Mouse (Mus musculus) hindbrain, embryonic 11.5 days (tissue): ENCODE results near the gene Dyrk4. TPM values are rescaled to one million over a fixed set of nuclear protein-coding genes. Genes with fewer than 3 reads are reported as not detected.

Experiments used
- ATAC-seq: fragments of 200-750 bp; cut with Nextera tagmentation; 2 replicates; pipeline ENCODE4 v1.8.0; 2017; ENCODE audit warnings: mild to moderate bottlenecking, moderate TSS enrichment, moderate library complexity; ENCODE audit not compliant: low FRiP score
- DNase-seq: peaks from one replicate; pipeline ENCODE4 v3.0.0-alpha.2; 2015; ENCODE audit warnings: low spot score
- H3K27ac ChIP-seq: fragments of 300-500 bp; sonication (generic); 2 replicates; pipeline ENCODE4 v1.5.1; 2014; ENCODE audit warnings: mild to moderate bottlenecking, low read depth, low read length
- H3K27me3 ChIP-seq: fragments of 300-500 bp; sonication (generic); 2 replicates; pipeline ENCODE4 v1.6.1; 2014; ENCODE audit warnings: mild to moderate bottlenecking, low read length, moderate library complexity, mixed read lengths; ENCODE audit not compliant: control insufficient read depth, insufficient read depth
- H3K36me3 ChIP-seq: fragments of 300-500 bp; sonication (generic); 2 replicates; pipeline ENCODE4 v1.6.1; 2014; ENCODE audit warnings: mild to moderate bottlenecking, low read length, moderate library complexity, mixed read lengths; ENCODE audit not compliant: control insufficient read depth, insufficient read depth
- H3K4me1 ChIP-seq: fragments of 300-500 bp; sonication (generic); replicated peaks from 2 replicates; pipeline ENCODE4 v1.6.1; 2014; ENCODE audit warnings: low read length, mixed read lengths; ENCODE audit not compliant: control insufficient read depth, insufficient read depth
- H3K4me2 ChIP-seq: fragments of 300-500 bp; sonication (generic); replicated peaks from 2 replicates; pipeline ENCODE4 v1.6.1; 2014; ENCODE audit warnings: mild to moderate bottlenecking, low read depth, low read length
- H3K4me3 ChIP-seq: fragments of 300-500 bp; sonication (generic); 2 replicates; pipeline ENCODE4 v1.5.1; 2014; ENCODE audit warnings: low read depth, low read length
- H3K9ac ChIP-seq: fragments of 300-500 bp; sonication (generic); 2 replicates; pipeline ENCODE4 v1.6.1; 2014; ENCODE audit warnings: low read depth, low read length
- H3K9me3 ChIP-seq: fragments of 300-500 bp; sonication (generic); 2 replicates; pipeline ENCODE4 v1.6.1; 2016; ENCODE audit warnings: low read length; ENCODE audit not compliant: control insufficient read depth
- WGBS: fragments of 180-500 bp; shearing (Covaris S2); extraction: QIAGEN DNeasy Blood & Tissue Kit; methylation state at CpG from one replicate; pipeline ENCODE4 v1.1.7; 2014; 5-methylcytosine and 5-hydroxymethylcytosine counted together
- polyA plus RNA-seq: library from polyadenylated mRNA; unstranded; fragments of >200 nt; fragmentation: Nextera tagmentation; extraction: Ambion mirVana; gene quantifications from 2 replicates; pipeline ENCODE4 v1.2.1, GENCODE M21; 2014

Dyrk4 gene
- polyA plus RNA-seq, 1 experiment from 2014 or later = not detected

DNA sequence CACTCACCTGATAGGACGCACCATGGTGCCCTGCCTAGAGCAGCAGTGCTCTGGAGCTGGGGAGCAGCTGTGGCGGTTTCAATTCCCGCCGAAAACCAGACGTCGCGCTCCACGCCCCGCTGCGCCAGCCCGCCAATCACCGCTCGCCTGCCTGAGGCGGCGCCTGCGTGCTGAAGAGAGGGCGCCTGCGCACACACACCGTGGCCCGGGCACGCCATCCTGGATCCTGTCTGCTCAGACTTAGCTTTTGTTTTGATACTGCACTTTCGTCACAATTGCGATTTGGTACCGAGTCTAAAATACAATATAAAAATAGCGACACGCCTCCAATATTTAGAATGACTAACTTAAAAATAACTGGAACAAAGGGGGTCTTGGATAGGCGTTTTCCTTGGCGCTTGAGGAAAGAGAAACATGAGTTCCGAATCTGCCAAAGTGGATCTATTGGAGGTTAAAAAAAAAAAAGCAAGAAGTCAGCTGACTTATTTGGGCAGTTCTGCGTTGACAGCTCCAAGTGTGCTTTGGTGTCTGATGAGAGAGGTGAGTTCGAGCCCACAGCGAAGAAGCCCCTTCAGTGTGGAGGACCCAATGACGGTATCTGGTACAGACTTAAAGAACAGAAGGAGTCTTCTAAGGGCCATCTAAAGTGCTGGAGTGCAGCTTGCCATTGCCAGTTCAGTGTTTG, 18.0 kb upstream of the Dyrk4 start, which contains the start of the genes Rad51ap1 and D6Wsu163e:
TSS of gene Rad51ap1 (minus strand) at position 101 of the 685 bp plus-strand sequence.
TSS of gene D6Wsu163e (plus strand) at position 476 of the 685 bp plus-strand sequence.
- DNase-seq (peak; percentile 94), ATAC-seq (peak; percentile 98)
- Histone ChIP-seq H3K27ac (no peak within 1 kb of the TSS), H3K4me3 (peak within 1 kb of the TSS; percentile 64), H3K9me3 (no peaks in the 10 kb centered on the region), H3K4me2 (peak within 1 kb of the TSS; percentile 58), H3K36me3 (0 out of 2 replicates have a peak, but pooled peaks cover 2% of the 10 kb centered on the region), H3K4me1 (no peaks in the 10 kb centered on the region), H3K27me3 (no peaks in the 10 kb centered on the region), H3K9ac (peak within 1 kb of the TSS; percentile 71)
- 0% methylated on average over 33 of the region's 33 CpGs for WGBS

DNA sequence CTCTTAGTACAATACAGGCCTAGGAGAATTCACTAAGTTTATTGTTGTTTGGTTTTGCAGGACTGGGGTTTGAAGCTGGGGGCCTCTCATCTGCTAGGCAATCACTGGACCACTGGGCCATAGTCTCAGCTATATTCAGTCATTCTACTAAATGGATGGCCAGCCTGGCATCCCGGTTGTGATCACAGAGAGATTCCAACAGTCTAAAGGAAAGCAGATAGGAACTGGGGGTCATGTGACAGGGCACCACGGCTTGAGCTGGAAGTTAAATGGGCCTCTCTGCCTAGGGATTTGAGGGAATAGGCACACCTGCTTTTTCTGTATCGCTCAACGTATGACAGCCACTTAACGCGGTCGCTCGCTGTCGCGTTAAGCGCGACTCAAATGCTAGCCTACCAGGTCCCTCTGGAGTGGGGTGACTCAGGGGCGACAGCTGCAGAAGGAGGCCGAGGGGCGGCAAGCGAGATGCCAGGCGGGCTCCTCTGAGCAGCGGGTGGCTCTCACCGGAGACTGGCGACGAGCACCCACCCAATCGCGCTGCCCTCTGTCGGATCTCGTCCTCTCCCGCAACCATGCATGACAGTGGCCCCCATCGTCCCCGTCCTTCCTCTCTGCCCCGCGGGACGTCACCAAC, 17.3 kb upstream of the Dyrk4 start:
- WGBS = under 1% methylated on average over 31 of the region's 31 CpGs
- no peak for ATAC-seq
- Histone ChIP-seq H3K4me2 (peak overlapping the region; percentile 58), H3K27me3 (no peaks in the 10 kb centered on the region), H3K9ac (peak overlapping the region; percentile 71), H3K9me3 (no peaks in the 10 kb centered on the region), H3K4me3 (peak overlapping the region; percentile 64), H3K27ac (no peak overlapping the region), H3K4me1 (no peaks in the 10 kb centered on the region), H3K36me3 (0 out of 2 replicates have a peak, but pooled peaks cover 2% of the 10 kb centered on the region)
- no peak for DNase-seq

DNA sequence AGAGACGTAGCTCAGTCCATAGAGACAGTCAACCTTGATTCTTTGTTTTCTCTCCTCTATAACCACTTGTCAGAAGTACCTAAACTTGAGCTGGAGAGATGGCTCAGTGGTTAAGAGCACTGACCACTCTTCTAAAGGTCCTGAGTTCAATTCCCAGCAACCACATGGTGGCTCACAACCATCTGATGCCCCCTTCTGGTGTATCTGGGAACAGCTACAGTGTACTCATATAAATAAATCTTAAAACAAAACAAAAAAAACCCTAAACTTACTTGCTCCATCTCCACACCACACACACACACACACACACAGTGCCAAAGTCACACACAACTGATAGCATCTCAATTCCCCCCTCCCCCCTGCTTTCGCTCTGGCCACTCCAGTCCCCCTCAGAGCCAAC, 16.4 kb upstream of the Dyrk4 start:
- Histone ChIP-seq H3K4me2 (peak overlapping the region; percentile 58), H3K36me3 (peaks cover 2% of the 10 kb centered on the region; the same call in 1 of the 2 replicates), H3K27me3 (no peaks in the 10 kb centered on the region), H3K9ac (no peak overlapping the region), H3K9me3 (no peaks in the 10 kb centered on the region), H3K27ac (no peak overlapping the region), H3K4me3 (peak overlapping the region; percentile 64), H3K4me1 (no peaks in the 10 kb centered on the region)
- ATAC-seq (no peak), DNase-seq (no peak)
- 83% methylated on average over 2 of the region's 2 CpGs for whole genome bisulfite sequencing

DNA sequence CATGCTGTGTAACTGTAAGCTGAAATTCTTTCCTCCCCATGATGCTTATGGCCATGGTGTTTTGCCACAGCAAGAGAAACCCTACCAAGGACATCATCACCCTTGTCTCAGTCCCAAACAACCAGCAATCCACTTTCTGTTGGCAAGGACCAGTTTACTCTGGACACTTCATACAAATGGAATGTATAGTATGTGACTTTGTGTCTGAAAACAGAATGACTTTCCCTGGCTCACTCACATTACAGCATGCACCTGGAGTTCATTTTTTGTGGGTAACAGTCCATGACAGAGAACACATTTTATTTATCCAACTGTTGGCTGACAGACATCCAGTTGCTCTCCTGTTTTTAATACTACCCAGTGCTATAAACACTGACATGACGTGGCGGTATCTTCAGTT, 11.3 kb upstream of the Dyrk4 start:
- 91% methylated on average over 2 of the region's 2 CpGs for WGBS
- Histone ChIP-seq H3K27ac (no peak overlapping the region), H3K9me3 (no peaks in the 10 kb centered on the region), H3K9ac (no peak overlapping the region), H3K4me3 (no peak overlapping the region), H3K36me3 (peaks cover 2% of the 10 kb centered on the region; the same call in 1 of the 2 replicates), H3K4me2 (no peak overlapping the region), H3K27me3 (no peaks in the 10 kb centered on the region), H3K4me1 (no peaks in the 10 kb centered on the region)
- ATAC-seq (no peak), DNase-seq (no peak)

DNA sequence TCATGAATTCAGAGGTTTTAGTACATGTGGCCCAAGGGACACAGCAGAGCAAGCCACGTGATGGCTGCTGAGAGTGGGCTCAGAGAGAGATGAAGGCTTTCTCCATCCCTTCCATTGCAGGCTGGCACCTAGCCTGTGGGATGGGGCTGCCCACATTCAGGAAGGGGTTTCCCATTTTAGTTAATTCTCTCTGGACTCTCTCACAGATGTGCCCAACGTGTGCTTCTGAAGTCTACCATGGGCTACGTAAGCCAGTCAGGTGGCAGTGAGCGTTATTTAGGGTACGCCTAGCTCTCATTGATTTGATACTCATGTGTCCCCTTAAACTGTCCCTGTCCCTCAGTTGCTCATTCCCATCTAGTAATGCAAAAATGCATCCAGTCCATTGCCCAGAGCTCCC, 6.7 kb downstream of the Dyrk4 start:
- WGBS = 77% methylated on average over 5 of the region's 5 CpGs
- no peak for DNase-seq
- ATAC-seq = no peak
- no peak overlapping the region for H3K9ac ChIP-seq
- no peak overlapping the region for H3K4me3 ChIP-seq
- H3K4me1 ChIP-seq = no peaks in the 10 kb centered on the region
- H3K9me3 ChIP-seq = no peaks in the 10 kb centered on the region
- no peak overlapping the region for H3K4me2 ChIP-seq
- no peak overlapping the region for H3K27ac ChIP-seq
- no peaks in the 10 kb centered on the region for H3K27me3 ChIP-seq
- no peaks in the 10 kb centered on the region for H3K36me3 ChIP-seq

DNA sequence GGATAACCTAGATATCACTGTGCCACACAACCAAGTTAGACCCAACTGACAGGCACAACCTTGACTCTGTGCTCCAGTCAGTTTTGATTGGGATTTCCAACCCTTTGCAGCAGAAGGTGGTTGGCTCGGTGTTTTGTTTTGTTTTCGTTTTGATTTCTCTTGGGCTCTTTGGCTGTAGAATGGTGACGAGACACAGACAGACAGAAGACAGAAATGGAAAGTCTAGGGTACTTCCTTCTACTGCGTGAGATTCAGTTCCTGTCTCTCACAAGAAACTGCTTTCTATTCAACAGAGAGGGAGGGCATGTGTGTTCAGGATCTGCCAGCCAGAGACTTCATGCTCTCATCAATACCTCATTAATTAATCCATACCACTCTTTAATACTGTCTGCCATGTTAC, 10.9 kb downstream of the Dyrk4 start:
- Histone ChIP-seq H3K9ac (no peak overlapping the region), H3K27me3 (no peaks in the 10 kb centered on the region), H3K4me2 (no peak overlapping the region), H3K9me3 (no peaks in the 10 kb centered on the region), H3K4me1 (no peaks in the 10 kb centered on the region), H3K4me3 (no peak overlapping the region), H3K36me3 (no peaks in the 10 kb centered on the region), H3K27ac (no peak overlapping the region)
- WGBS = 80% methylated on average over 4 of the region's 4 CpGs
- ATAC-seq (no peak), DNase-seq (no peak)

DNA sequence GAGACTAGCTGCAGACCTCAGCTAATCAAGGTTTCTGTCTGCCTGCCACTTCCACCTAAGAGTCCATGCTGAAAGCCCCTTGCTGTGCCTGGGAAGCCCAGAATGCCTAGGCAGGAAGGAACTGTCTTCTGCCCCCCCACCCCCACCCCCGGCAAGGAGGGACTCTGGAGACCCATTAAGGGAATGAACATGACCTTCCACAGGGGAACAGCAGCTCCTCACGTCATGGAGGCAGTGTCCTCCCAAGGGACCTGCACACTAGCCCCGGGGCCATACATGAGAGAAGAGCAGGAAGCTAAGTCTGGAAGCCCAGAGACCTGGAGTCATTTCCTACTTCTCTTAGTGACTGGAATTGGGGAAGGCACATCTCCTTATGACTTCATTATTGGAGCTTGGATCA, 13.8 kb downstream of the Dyrk4 start:
- 61% methylated on average over 3 of the region's 3 CpGs for WGBS
- Histone ChIP-seq H3K9me3 (no peaks in the 10 kb centered on the region), H3K4me2 (no peak overlapping the region), H3K27ac (no peak overlapping the region), H3K4me3 (no peak overlapping the region), H3K27me3 (no peaks in the 10 kb centered on the region), H3K4me1 (no peaks in the 10 kb centered on the region), H3K9ac (no peak overlapping the region), H3K36me3 (no peaks in the 10 kb centered on the region)
- no peak for DNase-seq
- no peak for ATAC-seq

DNA sequence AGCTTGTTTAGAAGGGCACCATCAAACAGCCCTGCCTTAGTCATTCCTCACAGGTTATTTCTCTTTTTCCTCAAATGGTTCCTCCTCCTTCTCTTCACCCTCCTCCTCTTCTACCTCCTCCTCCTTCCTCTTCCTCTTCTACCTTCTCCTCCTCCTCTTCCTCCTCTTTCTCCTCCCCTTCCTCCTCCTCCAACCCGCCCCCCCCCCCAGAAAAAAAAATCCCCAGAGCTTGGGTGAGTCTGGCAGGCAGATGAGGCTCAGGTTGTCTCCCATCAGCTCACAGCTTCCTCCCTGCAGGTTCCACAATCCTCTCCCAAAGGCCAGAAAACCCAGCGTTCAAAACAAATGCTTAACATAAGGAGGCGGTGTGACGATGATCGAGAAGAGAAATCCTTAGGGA, 14.3 kb downstream of the Dyrk4 start:
- Histone ChIP-seq H3K27me3 (no peaks in the 10 kb centered on the region), H3K4me3 (no peak overlapping the region), H3K9ac (no peak overlapping the region), H3K36me3 (no peaks in the 10 kb centered on the region), H3K27ac (no peak overlapping the region), H3K4me1 (no peaks in the 10 kb centered on the region), H3K9me3 (no peaks in the 10 kb centered on the region), H3K4me2 (no peak overlapping the region)
- ATAC-seq (no peak), DNase-seq (no peak)
- 79% methylated on average over 4 of the region's 5 CpGs for WGBS

DNA sequence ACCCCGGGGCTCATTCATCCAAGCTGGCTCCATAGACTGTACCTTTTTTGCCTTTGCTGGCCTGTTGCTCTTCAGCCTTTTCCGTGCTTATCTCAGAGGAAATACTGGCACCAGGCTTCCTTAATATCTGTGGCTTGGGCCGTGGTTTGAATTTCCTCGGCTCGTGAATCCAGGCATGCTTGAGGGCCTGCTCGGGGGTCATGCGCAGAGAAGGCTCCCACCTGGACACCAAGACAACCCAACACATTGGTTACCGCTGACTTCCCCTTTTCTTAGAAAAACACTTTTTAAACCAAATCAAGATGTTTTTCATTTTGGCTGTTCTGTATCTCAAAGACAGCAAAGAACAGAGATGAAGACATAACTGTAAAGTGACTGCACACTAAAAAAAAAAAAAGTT, 44.5 kb downstream of the Dyrk4 start:
- Histone ChIP-seq H3K4me2 (no peak overlapping the region), H3K4me1 (no peaks in the 10 kb centered on the region), H3K36me3 (no peaks in the 10 kb centered on the region), H3K9me3 (no peaks in the 10 kb centered on the region), H3K27ac (no peak overlapping the region), H3K27me3 (no peaks in the 10 kb centered on the region), H3K9ac (no peak overlapping the region), H3K4me3 (no peak overlapping the region)
- ATAC-seq (no peak), DNase-seq (no peak)
- 84% methylated on average over 8 of the region's 8 CpGs for WGBS
